Mouse (Mus musculus) left cerebral cortex, postnatal 4 days (tissue): ENCODE measurements around the gene Map4. TPM values are rescaled to one million over a fixed set of nuclear protein-coding genes. Genes with fewer than 3 reads are reported as not detected.
"Not testable (repeated sequence)": the region's sequence is repeated elsewhere in the genome, so short reads cannot be mapped to it uniquely, and the experiment has no call there.

Experiments
- DNase-seq: peaks from one replicate; pipeline ENCODE4 v3.0.0-alpha.2; 2022
- intact Hi-C: fragments of 180-260 bp; cut with DNase I; formaldehyde crosslinking; loops from one replicate; pipeline ENCODE4 v1.15.1; 2025
- microRNA-seq: library from miRNA; unstranded; fragments of <30 nt; microRNA quantifications from one replicate; pipeline ENCODE4 v1.2.0, GENCODE M21; 2022
- total RNA-seq, 2 experiments: library from RNA; stranded (reverse); gene quantifications; 2 replicates each; pipeline ENCODE4 v1.2.3; 2021

Map4 gene
- total RNA-seq, 2 experiments from 2014 or later: 477 to 488 TPM

GRCm38 (mm10) chr9:110116353-110116976 is 185.2 kb downstream of the Map4 start:
- no peak for DNase-seq
- intact Hi-C loops: no loop called here

DNA sequence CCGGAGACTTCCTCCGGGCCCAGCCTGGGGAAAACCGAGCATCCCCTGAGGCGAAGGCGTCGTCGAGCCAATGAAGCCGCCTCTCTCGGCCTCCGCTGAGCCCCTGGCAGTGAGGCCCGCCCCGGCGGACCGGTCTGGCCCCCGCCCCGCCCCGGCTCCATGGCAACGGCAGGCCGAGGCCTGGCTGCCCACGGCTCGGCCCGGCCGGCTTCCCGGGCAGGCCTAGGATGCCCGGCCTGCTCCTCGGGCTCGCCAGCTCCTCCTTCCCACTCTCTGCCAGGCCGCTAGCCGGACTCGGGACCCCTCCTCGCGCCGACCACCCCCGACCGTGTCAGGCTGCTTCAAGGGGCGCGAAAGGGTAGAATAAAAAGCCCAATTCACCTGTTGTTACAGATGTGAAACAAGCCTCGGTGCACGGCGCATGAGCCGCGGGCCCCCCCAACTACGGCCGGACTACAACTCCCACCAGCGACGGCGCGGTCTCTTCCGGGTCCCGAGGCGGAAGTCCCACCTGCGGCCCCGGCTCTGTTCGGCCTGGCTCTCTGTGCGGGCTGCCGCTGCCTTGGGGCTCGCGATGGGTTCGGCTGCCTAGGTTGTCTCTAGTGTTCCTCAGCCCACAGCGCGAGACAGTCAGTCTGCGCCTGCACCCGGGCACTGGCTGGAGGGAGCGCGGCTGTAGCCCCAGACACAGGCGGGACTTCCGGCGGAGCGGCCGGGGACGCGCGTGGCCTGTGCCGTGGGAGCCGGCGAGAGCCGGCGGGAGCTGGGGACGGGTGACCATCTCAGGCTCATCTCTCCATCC is 185.9 kb downstream of the Map4 start, which contains the start of gene Smarcc1:
Gene Smarcc1, plus strand, starts transcription at position 732 of the 802 bp plus-strand sequence.
- DNase-seq: peak; percentile 91
- intact Hi-C loops: no loop called here

DNA sequence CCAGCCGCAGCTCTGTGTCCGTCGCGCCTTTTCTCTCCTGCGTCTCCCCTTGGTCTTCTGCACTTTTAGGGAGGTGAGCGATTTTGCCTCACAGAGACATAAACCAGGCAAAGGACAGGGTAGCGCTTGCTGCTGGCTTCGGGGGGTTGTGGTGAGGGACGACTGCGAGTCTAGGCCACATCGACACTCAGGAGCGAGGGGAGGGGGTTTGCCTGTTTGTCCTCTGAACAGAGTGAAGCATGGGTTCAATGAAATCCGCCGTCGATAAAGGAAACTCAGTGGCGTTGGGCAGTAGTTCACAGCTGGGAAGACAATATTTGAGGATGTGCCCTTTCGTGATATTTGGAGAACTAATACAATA is 186.5 kb downstream of the Map4 start, which contains the start of gene Dhx30:
Gene Dhx30, minus strand, starts transcription at position 52 of the 361 bp plus-strand sequence.
- intact Hi-C loops: no loop called here
- DNase-seq: no peak

- intact Hi-C loops: no loop called here
- no peak for DNase-seq
Observed at GRCm38 (mm10) chr9:110118249-110118648, 187.0 kb downstream of the Map4 start.

GRCm38 (mm10) chr9:110121424-110121823 is 190.2 kb downstream of the Map4 start:
- no peak for DNase-seq
- intact Hi-C loops: no loop called here

GRCm38 (mm10) chr9:110123322-110123721 is 192.1 kb downstream of the Map4 start:
- intact Hi-C loops: no loop called here
- DNase-seq: no peak

- DNase-seq: not testable (repeated sequence)
Observed at GRCm38 (mm10) chr9:110124008-110124540, 192.8 kb downstream of the Map4 start.

DNA sequence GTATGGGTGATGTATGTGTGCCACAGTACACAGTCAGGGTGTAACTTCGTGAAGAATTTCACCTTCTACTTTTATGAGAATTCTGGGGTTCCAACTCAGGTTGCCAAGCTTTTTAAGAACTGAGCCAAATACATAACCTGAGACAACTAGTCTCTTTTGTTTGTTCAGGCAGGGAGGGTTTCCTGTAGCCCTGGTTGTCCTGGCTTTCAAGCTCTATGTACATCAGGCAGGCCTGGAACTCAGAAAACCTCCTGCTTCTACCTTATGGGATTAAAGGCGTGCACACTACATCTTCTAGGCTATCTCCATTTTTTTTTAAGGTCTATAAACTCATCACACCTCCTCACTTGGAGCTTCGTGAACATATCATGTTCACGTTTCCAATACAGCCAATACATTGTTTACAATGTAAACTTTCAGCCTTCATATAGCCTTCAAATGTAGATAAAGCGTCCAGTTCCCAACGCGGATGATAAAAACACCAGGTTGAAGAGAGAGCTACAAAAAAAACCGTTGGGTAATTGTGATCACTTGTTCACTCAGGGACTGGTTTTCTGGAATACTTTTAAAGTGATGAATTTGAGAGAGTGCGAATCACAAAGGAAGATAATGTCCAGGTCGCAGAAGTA is 199.8 kb downstream of the Map4 start:
- DNase-seq: no peak
- intact Hi-C loops: no loop called here

More at GRCm38 (mm10) chr9:110124008-110124540, 192.8 kb downstream of the Map4 start:
- intact Hi-C loops: not testable (repeated sequence)

GRCm38 (mm10) chr9:110131525-110132197 is 200.4 kb downstream of the Map4 start:
- DNase-seq: peak; percentile 100
- intact Hi-C loops: no loop called here

DNA sequence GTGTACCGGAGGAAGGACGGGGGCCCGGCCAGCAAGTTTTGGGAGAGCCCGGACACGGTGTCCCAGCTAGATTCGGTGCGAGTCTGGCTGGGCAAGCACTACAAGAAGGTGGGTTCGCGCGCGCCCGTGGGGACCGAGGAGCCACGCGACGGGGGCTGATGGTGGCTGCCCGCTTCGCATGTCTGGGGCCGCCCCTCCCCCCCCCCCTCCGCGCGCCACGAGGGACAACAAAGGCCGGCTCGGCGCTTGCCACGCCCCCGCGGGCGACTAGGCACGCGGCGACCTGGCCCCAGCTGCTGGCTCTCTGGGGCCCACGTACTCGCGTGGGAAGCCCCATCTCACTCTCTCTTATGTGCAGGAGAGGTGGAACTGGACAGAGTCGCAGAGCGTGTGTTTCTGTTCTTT is 200.9 kb downstream of the Map4 start:
- intact Hi-C loops: no loop called here
- DNase-seq: peak; percentile 48

DNA sequence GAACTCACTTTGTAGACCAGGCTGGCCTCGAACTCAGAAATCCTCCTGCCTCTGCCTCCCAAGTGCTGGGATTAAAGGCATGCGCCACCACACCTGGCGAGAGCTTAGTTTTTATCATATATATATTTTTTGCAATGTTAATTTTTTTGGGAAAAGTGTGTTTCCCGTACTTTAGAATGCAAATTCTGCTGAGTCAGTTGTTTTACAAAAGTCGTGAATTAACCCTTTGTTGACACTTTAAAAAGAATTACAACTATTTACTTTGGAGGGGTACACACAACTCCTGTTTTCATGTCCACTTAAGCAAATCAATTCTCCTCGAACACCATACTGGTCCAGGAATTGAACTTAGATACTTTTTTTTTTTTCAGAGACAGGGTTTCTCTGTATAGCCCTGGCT is 201.7 kb downstream of the Map4 start:
- intact Hi-C loops: no loop called here
- no peak for DNase-seq

Small RNAs within 50 kb of the gene (microRNA-seq; reads per million reads assigned to microRNA genes)
- not detected for gene Mir7089

Other genes starting within 250 kb of the Map4 start
- gene Fbxw18, start 228.8 kb upstream of the Map4 start, total RNA-seq: not detected
- gene Fbxw26, start 185.4 kb upstream of the Map4 start, total RNA-seq: not detected
- not detected for gene Fbxw27, start 140.8 kb upstream of the Map4 start, total RNA-seq
- gene Spink8, start 119.2 kb upstream of the Map4 start, total RNA-seq: not detected
- 10 to 100 TPM; 22.7 to 25.3 TPM for gene Nme6, start 98.7 kb upstream of the Map4 start, total RNA-seq
- not detected for gene Camp, start 81.8 kb upstream of the Map4 start, total RNA-seq
- 10 to 100 TPM in 1 of 2 experiments, 1 to 10 TPM in 1; 9.9 to 10.3 TPM for gene Cdc25a, start 55.9 kb upstream of the Map4 start, total RNA-seq
- gene Smarcc1, start 186.2 kb downstream of the Map4 start, total RNA-seq: 100 to 1,000 TPM; 103 to 118 TPM
- gene Dhx30, start 186.4 kb downstream of the Map4 start, total RNA-seq: 100 to 1,000 TPM; 150 to 157 TPM